Mouse (Mus musculus): ENCODE results near the gene Rexo1.

The Rexo1 gene

GRCm38 (mm10) chr10:80509412-80510272 lies 51.7 kb downstream of the Rexo1 start:
- in situ Hi-C loops (cut with MboI, MseI): loop anchor here (5.0 kb wide), 1 partner anchor 62 kb away; no protein-coding TSS in a partner anchor

- in situ Hi-C loops (cut with MboI, MseI): loop anchor here (5.0 kb wide), 1 partner anchor 59 kb away; no protein-coding TSS in a partner anchor
These were observed 55.1 kb downstream of the Rexo1 start for GRCm38 (mm10) chr10:80506222-80506621.

- in situ Hi-C loops (cut with MboI, MseI): loop anchor here (5.0 kb wide), 1 partner anchor 57 kb away; no protein-coding TSS in a partner anchor
These were observed 56.6 kb downstream of the Rexo1 start for GRCm38 (mm10) chr10:80504724-80505123.

- in situ Hi-C loops (cut with MboI, MseI): no loop called here
These were observed 57.6 kb downstream of the Rexo1 start for GRCm38 (mm10) chr10:80503599-80504220.

GRCm38 (mm10) chr10:80502819-80503314 lies 58.5 kb downstream of the Rexo1 start:
- in situ Hi-C loops (cut with MboI, MseI): no loop called here

- in situ Hi-C loops (cut with MboI, MseI): no loop called here
These were observed 59.1 kb downstream of the Rexo1 start for GRCm38 (mm10) chr10:80502291-80502690.

GRCm38 (mm10) chr10:80496421-80496820 lies 64.9 kb downstream of the Rexo1 start:
- in situ Hi-C loops (cut with MboI, MseI): no loop called here

- in situ Hi-C loops (cut with MboI, MseI): no loop called here
These were observed 65.5 kb downstream of the Rexo1 start for GRCm38 (mm10) chr10:80495901-80496300.

- in situ Hi-C loops (cut with MboI, MseI): no loop called here
These were observed 66.6 kb downstream of the Rexo1 start, which contains the start of gene Onecut3 for GRCm38 (mm10) chr10:80494732-80495131. Gene Onecut3 (plus strand): TSS chr10:80494835.

Data from T-helper 1 cell (primary cell).